Mouse (Mus musculus) heart, embryonic 12.5 days (tissue): ENCODE data around the gene Sf1. TPM values are rescaled to one million over a fixed set of nuclear protein-coding genes. Genes with fewer than 3 reads are reported as not detected.

ENCODE experiments used
- ATAC-seq: fragments of 200-750 bp; cut with Nextera tagmentation; 2 replicates; pipeline ENCODE4 v1.8.0; 2017; ENCODE audit warnings: moderate TSS enrichment, moderate library complexity; ENCODE audit not compliant: insufficient number of reproducible peaks, low FRiP score
- H3K27ac ChIP-seq: fragments of 300-500 bp; sonication (generic); 2 replicates; pipeline ENCODE4 v1.5.1; 2016; ENCODE audit warnings: mild to moderate bottlenecking, moderate library complexity; ENCODE audit not compliant: poor library complexity, severe bottlenecking
- H3K27me3 ChIP-seq: fragments of 300-500 bp; sonication (generic); replicated peaks from 2 replicates; pipeline ENCODE4 v1.6.1; 2016; ENCODE audit warnings: mild to moderate bottlenecking, moderate library complexity
- H3K36me3 ChIP-seq: fragments of 300-500 bp; sonication (generic); 2 replicates; pipeline ENCODE4 v1.6.1; 2016; ENCODE audit warnings: mild to moderate bottlenecking, moderate library complexity
- H3K4me1 ChIP-seq: fragments of 300-500 bp; sonication (generic); replicated peaks from 2 replicates; pipeline ENCODE4 v1.6.1; 2016; ENCODE audit warnings: mild to moderate bottlenecking
- H3K4me2 ChIP-seq: fragments of 300-500 bp; sonication (generic); 2 replicates; pipeline ENCODE4 v1.6.1; 2016; ENCODE audit warnings: mild to moderate bottlenecking, moderate library complexity
- H3K4me3 ChIP-seq: fragments of 300-500 bp; sonication (generic); 2 replicates; pipeline ENCODE4 v1.5.1; 2016; ENCODE audit warnings: mild to moderate bottlenecking
- H3K9ac ChIP-seq: fragments of 300-500 bp; sonication (generic); 2 replicates; pipeline ENCODE4 v1.6.1; 2016; ENCODE audit warnings: mild to moderate bottlenecking, moderate library complexity
- H3K9me3 ChIP-seq: fragments of 300-500 bp; sonication (generic); replicated peaks from 2 replicates; pipeline ENCODE4 v1.6.1; 2016; ENCODE audit warnings: mild to moderate bottlenecking, moderate library complexity
- WGBS: fragments of 180-500 bp; shearing (Covaris S2); methylation state at CpG from one replicate; pipeline ENCODE4 v1.1.7; 2016; 5-methylcytosine and 5-hydroxymethylcytosine counted together
- polyA plus RNA-seq: library from polyadenylated mRNA; unstranded; fragments of >200 nt; fragmentation: Nextera tagmentation; extraction: Ambion mirVana; gene quantifications from 2 replicates; pipeline ENCODE4 v1.2.1, GENCODE M21; 2016

Gene Sf1
- polyA plus RNA-seq, 1 experiment from 2014 or later = 127 TPM

GRCm38 (mm10) chr19:6333761-6334595, 29.5 kb upstream of the Sf1 start:
- Histone ChIP-seq H3K9me3 (no peaks in the 10 kb centered on the region), H3K4me1 (peaks cover 33% of the 10 kb centered on the region), H3K27me3 (no peaks in the 10 kb centered on the region), H3K36me3 (peaks cover 24% of the 10 kb centered on the region), H3K27ac (peak overlapping the region; percentile 59), H3K4me3 (peak overlapping the region; percentile 87), H3K4me2 (peak overlapping the region; percentile 96), H3K9ac (peak overlapping the region; percentile 23; the same call in 1 of the 2 replicates)
- WGBS = 67% methylated on average over 9 of the region's 9 CpGs
- ATAC-seq = 0 out of 2 replicates have a peak, but pooled peaks have one; percentile 1

- Histone ChIP-seq H3K27ac (peak within 1 kb of the TSS; percentile 68), H3K9ac (peak within 1 kb of the TSS; percentile 94), H3K4me3 (peak within 1 kb of the TSS; percentile 87), H3K4me2 (peak within 1 kb of the TSS; percentile 96), H3K36me3 (peaks cover 33% of the 10 kb centered on the region), H3K27me3 (no peaks in the 10 kb centered on the region), H3K9me3 (no peaks in the 10 kb centered on the region), H3K4me1 (peaks cover 33% of the 10 kb centered on the region)
- WGBS = 1% methylated on average over 43 of the region's 43 CpGs
- peak; percentile 87 for ATAC-seq
Measured at GRCm38 (mm10) chr19:6334673-6335457, 28.6 kb upstream of the Sf1 start, which contains the start of gene Men1. TSS of gene Men1 (plus strand) at chr19:6334979.

DNA sequence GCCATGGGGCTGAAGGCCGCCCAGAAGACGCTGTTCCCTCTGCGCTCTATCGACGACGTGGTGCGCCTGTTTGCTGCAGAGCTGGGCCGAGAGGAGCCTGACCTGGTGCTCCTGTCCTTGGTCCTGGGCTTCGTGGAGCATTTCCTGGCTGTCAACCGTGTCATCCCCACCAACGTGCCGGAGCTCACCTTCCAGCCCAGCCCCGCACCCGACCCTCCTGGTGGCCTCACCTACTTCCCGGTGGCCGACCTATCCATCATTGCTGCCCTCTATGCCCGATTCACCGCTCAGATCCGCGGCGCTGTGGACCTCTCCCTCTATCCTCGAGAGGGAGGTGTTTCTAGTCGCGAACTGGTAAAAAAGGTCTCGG, 28.0 kb upstream of the Sf1 start:
- peak overlapping the region; percentile 87 for H3K4me3 ChIP-seq
- peak overlapping the region; percentile 94 for H3K9ac ChIP-seq
- no peaks in the 10 kb centered on the region for H3K27me3 ChIP-seq
- H3K4me1 ChIP-seq = peaks cover 38% of the 10 kb centered on the region
- under 1% methylated on average over 24 of the region's 25 CpGs for WGBS
- peaks cover 37% of the 10 kb centered on the region for H3K36me3 ChIP-seq
- no peaks in the 10 kb centered on the region for H3K9me3 ChIP-seq
- ATAC-seq = no peak
- peak overlapping the region; percentile 96 for H3K4me2 ChIP-seq
- peak overlapping the region; percentile 68 for H3K27ac ChIP-seq

GRCm38 (mm10) chr19:6336920-6337319, 26.6 kb upstream of the Sf1 start:
- H3K9ac ChIP-seq = peak overlapping the region; percentile 94
- H3K27me3 ChIP-seq = no peaks in the 10 kb centered on the region
- H3K9me3 ChIP-seq = no peaks in the 10 kb centered on the region
- no peak for ATAC-seq
- H3K4me1 ChIP-seq = peaks cover 41% of the 10 kb centered on the region
- WGBS = 93% methylated on average over 10 of the region's 10 CpGs
- peaks cover 37% of the 10 kb centered on the region for H3K36me3 ChIP-seq
- no peak overlapping the region for H3K27ac ChIP-seq
- peak overlapping the region; percentile 87 for H3K4me3 ChIP-seq
- peak overlapping the region; percentile 96 for H3K4me2 ChIP-seq

DNA sequence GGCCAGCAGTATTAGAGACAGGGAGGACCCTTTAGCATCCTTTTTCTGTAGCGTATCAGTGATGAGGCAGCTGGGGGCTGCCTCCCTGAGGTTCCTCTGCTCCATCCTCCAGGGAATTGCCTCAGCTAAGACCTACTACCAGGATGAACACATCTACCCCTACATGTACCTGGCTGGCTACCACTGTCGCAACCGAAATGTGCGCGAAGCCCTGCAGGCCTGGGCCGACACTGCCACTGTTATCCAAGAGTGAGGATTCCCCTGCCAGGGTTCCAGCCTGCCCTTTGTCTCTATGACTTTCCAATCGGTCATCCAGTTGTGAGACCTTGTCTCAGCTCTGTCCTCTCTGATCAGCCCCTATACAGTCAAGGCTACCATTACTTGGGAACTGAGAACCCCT, 25.3 kb upstream of the Sf1 start:
- Histone ChIP-seq H3K27me3 (no peaks in the 10 kb centered on the region), H3K9ac (no peak overlapping the region), H3K4me2 (no peak overlapping the region), H3K4me3 (no peak overlapping the region), H3K9me3 (no peaks in the 10 kb centered on the region), H3K36me3 (peaks cover 39% of the 10 kb centered on the region), H3K27ac (no peak overlapping the region), H3K4me1 (peaks cover 48% of the 10 kb centered on the region)
- 95% methylated on average over 7 of the region's 7 CpGs for WGBS
- no peak for ATAC-seq

DNA sequence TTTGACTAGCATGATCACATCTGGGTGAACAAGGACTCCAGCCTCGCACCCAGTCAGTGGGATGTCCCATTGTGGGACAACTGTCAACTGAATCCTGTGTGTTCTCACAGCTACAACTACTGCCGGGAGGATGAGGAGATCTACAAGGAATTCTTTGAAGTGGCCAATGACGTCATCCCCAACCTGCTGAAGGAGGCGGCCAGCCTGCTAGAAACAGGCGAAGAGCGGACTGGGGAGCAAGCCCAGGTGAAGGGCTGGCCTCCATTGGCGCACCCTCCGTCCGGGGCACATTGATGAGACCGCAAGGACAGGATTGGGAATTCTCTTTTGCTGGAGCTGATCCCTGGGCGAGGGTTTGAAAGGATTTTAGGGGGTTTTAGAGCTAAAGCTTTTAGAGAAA, 24.8 kb upstream of the Sf1 start:
- H3K27me3 ChIP-seq = no peaks in the 10 kb centered on the region
- no peak overlapping the region for H3K4me2 ChIP-seq
- no peak overlapping the region for H3K9ac ChIP-seq
- peaks cover 48% of the 10 kb centered on the region for H3K4me1 ChIP-seq
- H3K9me3 ChIP-seq = no peaks in the 10 kb centered on the region
- WGBS = 88% methylated on average over 11 of the region's 11 CpGs
- H3K4me3 ChIP-seq = no peak overlapping the region
- no peak for ATAC-seq
- no peak overlapping the region for H3K27ac ChIP-seq
- peaks cover 42% of the 10 kb centered on the region for H3K36me3 ChIP-seq

DNA sequence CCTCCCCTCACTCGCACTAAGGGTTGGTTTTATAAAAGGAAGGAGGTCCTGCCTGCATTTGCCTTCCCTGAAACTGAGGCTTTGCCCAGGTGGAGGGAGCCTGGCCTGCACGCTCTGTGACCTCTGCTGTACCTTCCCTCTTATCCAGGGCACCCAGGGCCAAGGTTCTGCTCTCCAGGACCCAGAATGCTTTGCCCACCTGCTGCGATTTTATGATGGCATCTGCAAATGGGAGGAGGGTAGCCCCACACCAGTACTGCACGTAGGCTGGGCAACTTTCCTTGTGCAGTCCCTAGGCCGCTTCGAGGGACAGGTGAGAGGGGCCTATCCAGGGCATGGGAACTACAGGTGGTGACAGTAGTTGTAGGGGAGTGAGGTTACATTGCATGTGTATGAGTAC, 24.3 kb upstream of the Sf1 start:
- Histone ChIP-seq H3K36me3 (peaks cover 46% of the 10 kb centered on the region), H3K9ac (no peak overlapping the region), H3K27me3 (no peaks in the 10 kb centered on the region), H3K9me3 (no peaks in the 10 kb centered on the region), H3K4me1 (peaks cover 46% of the 10 kb centered on the region), H3K4me2 (no peak overlapping the region), H3K4me3 (no peak overlapping the region), H3K27ac (no peak overlapping the region)
- ATAC-seq = no peak
- WGBS = 89% methylated on average over 6 of the region's 6 CpGs

GRCm38 (mm10) chr19:6339890-6340504, 23.5 kb upstream of the Sf1 start:
- Histone ChIP-seq H3K4me2 (peak overlapping the region; percentile 92), H3K9me3 (no peaks in the 10 kb centered on the region), H3K27ac (peak overlapping the region; percentile 59; the same call in 1 of the 2 replicates), H3K9ac (no peak overlapping the region; the same call in 1 of the 2 replicates), H3K4me3 (peak overlapping the region; percentile 68; the same call in 1 of the 2 replicates), H3K36me3 (peaks cover 52% of the 10 kb centered on the region), H3K4me1 (peaks cover 42% of the 10 kb centered on the region), H3K27me3 (no peaks in the 10 kb centered on the region)
- WGBS = 72% methylated on average over 15 of the region's 15 CpGs
- no peak for ATAC-seq

DNA sequence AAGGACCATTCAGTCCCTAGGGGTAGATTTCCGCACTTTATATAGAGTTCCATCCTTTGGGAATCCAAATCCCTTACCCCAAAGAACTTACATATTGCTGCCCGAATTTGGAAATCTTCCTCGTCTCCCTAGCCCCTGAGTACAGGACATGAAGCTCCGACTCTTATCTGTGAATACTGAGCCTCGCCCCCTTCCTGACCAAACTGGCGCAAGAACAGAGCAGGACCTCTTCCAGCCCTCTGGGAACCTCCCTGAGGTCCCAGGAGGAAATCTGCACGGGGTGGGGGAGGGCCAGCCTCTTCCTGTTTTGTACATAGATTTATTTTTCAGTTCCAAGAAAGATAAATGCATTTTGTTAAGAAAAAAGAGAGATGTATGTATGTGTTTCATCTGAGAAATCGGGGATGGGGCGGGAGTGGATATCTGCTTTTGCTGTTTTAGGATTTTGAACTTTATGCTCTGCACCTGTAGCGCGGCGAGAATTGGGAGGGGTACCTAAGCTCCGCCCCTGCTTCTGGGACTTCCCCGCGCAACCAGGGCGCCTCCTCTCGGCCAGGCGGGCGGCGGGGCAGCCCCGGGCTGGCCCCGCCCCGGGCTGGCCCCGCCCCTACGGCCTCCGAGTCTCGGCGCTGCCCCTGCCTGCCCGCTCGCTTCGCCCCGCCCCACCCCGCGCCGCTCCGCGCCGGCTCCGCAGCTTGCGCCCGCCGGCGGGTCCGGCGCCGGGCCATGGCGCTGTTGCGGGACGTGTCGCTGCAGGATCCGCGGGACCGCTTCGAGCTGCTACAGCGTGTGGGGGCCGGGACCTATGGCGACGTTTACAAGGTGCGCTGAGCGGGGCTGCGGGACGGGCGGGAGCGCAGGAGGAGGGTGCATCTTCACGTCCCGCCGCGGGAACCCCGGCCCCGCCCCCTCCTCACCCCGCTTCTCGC, 22.7 kb upstream of the Sf1 start, which contains the start of gene Map4k2:
TSS of gene Map4k2 (plus strand) at position 612 of the 929 bp plus-strand sequence.
- Histone ChIP-seq H3K27ac (peak within 1 kb of the TSS; percentile 59), H3K9me3 (no peaks in the 10 kb centered on the region), H3K4me3 (peak within 1 kb of the TSS; percentile 68), H3K9ac (peak within 1 kb of the TSS; percentile 82), H3K36me3 (peaks cover 60% of the 10 kb centered on the region), H3K27me3 (no peaks in the 10 kb centered on the region), H3K4me1 (peaks cover 40% of the 10 kb centered on the region), H3K4me2 (peak within 1 kb of the TSS; percentile 92)
- ATAC-seq = peak; percentile 89
- WGBS = 4% methylated on average over 70 of the region's 72 CpGs

- ATAC-seq = peak; percentile 30; the same call in 1 of the 2 replicates
- H3K4me1 ChIP-seq = peaks cover 32% of the 10 kb centered on the region
- H3K27me3 ChIP-seq = no peaks in the 10 kb centered on the region
- 12% methylated on average over 23 of the region's 23 CpGs for WGBS
- peaks cover 68% of the 10 kb centered on the region for H3K36me3 ChIP-seq
- peak overlapping the region; percentile 30; the same call in 1 of the 2 replicates for H3K27ac ChIP-seq
- H3K4me2 ChIP-seq = peak overlapping the region; percentile 92
- peak overlapping the region; percentile 82 for H3K9ac ChIP-seq
- no peaks in the 10 kb centered on the region for H3K9me3 ChIP-seq
- peak overlapping the region; percentile 68 for H3K4me3 ChIP-seq
Measured at GRCm38 (mm10) chr19:6341453-6342077, 21.9 kb upstream of the Sf1 start.
